Mouse (Mus musculus): ENCODE data around the gene Sgpp1.
"Not testable (repeated sequence)": the region's sequence is repeated elsewhere in the genome, so short reads cannot be mapped to it uniquely, and the experiment has no call there.

Gene Sgpp1

GRCm38 (mm10) chr12:75698692-75699091 is 36.8 kb downstream of the Sgpp1 start:
- in situ Hi-C loops (cut with MseI, MboI) = no loop called here

DNA sequence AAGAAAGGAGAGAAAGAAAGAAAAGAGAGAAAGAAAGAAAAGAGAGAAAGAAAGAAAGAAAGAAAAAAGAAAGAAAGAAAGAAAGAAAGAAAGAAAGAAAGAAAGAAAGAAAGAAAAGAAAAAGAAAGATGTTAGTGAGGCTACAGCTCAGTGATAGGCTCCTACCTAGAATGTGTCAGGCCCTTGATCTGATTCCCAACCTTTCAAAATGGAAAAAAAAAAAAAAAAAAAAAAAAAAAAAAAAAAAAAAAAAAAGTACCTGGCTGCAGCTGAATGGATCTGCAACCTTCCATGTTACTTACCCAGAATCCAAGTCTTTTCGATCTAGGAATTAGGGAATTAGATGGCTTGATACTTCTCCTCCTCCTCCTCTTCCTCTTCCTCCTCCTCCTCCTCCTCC is 39.7 kb downstream of the Sgpp1 start:
- in situ Hi-C loops (cut with MseI, MboI) = not testable (repeated sequence)

GRCm38 (mm10) chr12:75689003-75689402 is 46.5 kb downstream of the Sgpp1 start:
- in situ Hi-C loops (cut with MseI, MboI) = no loop called here

GRCm38 (mm10) chr12:75687314-75687713 is 48.2 kb downstream of the Sgpp1 start:
- in situ Hi-C loops (cut with MseI, MboI) = no loop called here

DNA sequence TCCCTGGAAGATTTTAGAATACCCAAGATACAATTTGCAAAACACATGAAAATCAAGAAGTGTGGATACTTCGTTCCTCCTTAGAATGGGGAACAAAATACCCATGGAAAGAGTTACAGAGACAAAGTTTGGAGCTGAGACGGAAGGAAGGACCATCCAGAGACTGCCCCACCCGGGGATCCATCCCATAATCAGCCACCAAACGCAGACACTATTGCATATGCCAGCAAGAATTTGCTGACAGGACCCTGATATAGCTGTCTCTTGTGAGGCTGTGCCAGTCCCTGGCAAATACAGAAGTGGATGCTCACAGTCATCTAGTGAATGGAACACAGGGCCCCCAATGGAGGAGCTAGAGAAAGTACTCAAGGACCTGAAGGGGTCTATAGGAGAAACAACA is 51.5 kb downstream of the Sgpp1 start:
- in situ Hi-C loops (cut with MseI, MboI) = not testable (repeated sequence)

GRCm38 (mm10) chr12:75683598-75683997 is 51.9 kb downstream of the Sgpp1 start:
- in situ Hi-C loops (cut with MseI, MboI) = no loop called here

- in situ Hi-C loops (cut with MseI, MboI) = no loop called here
Observed at GRCm38 (mm10) chr12:75682842-75683241, 52.7 kb downstream of the Sgpp1 start.

DNA sequence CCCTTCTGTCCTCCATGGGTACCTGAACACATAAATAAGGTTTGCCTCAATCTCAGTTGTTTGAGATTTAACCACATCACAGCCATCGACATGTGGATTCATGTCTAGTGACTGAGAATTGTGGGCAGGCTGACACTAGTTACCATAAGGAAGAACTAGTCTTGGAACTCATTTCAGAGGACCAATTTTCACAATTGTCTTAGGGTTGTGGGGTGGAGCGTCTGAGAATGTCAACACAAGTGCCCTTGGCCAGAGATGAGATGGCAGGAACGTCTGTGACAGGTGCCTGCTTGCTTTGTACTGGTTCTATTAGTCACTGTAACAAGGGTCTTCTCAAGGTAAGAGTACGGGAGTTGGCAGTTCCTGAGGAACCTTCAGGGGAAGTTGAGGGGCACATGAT is 54.4 kb downstream of the Sgpp1 start:
- in situ Hi-C loops (cut with MseI, MboI) = no loop called here

GRCm38 (mm10) chr12:75678393-75678792 is 57.1 kb downstream of the Sgpp1 start:
- in situ Hi-C loops (cut with MseI, MboI) = loop anchor here in 1 of 2 experiments (10.0 kb wide), 1 partner anchor 86 kb away; no protein-coding TSS in a partner anchor

DNA sequence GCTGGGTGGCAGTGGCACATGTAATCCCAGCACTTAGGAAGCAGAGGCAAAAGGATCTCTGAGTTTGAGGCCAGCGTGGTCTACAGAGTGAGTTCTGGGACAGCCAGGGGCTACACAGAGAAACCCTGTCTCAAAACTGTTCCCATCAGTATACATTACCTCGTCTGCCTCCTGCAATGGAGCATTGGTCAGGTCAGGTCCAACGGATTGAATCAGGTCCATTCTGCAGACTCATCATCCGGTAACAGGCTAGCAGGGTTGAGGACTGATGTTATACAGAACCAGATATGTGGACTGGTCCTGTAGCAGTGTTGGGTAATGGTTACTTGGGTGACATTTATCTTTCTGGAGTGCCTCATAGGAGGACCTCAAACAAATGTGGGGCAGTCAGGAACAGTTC is 62.9 kb downstream of the Sgpp1 start:
- in situ Hi-C loops (cut with MseI, MboI) = loop anchor here in 1 of 2 experiments (10.0 kb wide), 1 partner anchor 92 kb away; no protein-coding TSS in a partner anchor

- in situ Hi-C loops (cut with MseI, MboI) = loop anchor here in 1 of 2 experiments (10.0 kb wide), 1 partner anchor 93 kb away; no protein-coding TSS in a partner anchor
Observed at GRCm38 (mm10) chr12:75671759-75672315, 63.7 kb downstream of the Sgpp1 start.

- in situ Hi-C loops (cut with MseI, MboI) = loop anchor here in 1 of 2 experiments (10.0 kb wide), 1 partner anchor 94 kb away; no protein-coding TSS in a partner anchor
Observed at GRCm38 (mm10) chr12:75670611-75671010, 64.9 kb downstream of the Sgpp1 start.

GRCm38 (mm10) chr12:75669258-75670106 is 66.0 kb downstream of the Sgpp1 start, which contains the start of gene Wdr89:
TSS of gene Wdr89 (minus strand) at chr12:75669537.
- in situ Hi-C loops (cut with MseI, MboI) = loop anchor here in 1 of 2 experiments (10.0 kb wide), 1 partner anchor 95 kb away; no protein-coding TSS in a partner anchor

DNA sequence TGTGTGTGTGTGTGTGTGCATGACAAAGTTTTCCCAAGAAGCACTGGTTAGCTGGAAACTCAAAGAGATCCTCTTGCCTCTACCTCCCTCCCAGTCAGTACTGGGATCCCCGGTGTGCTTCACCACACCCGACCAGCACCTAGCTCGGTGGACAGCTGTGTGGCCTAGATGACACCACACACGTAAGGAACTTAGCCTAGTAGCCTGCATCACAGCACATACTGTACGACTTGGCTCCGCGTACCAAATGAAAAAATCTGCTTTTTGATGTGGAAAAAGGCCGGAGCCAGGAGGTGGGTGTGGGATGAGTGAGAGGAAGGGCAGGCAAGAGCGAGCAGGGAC is 66.6 kb downstream of the Sgpp1 start:
- in situ Hi-C loops (cut with MseI, MboI) = no loop called here

DNA sequence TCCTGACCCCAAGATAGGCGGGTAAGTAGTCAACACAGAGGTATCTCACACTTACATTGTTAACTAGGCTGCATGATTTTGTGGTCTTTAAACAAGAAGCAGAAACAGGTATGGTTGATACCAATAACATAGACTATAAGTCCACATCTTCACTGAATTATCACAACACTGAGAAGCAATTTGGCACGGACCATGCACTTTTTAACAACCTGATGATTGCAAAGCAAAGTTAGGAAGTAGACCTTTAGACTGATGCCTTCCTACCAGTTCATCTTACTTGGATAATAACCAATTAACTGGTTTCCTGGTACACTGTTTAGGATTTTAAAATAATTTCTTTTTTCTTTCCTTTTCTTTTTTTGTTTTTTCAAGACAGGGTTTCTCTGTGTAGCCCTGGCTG is 67.3 kb downstream of the Sgpp1 start:
- in situ Hi-C loops (cut with MseI, MboI) = no loop called here

- in situ Hi-C loops (cut with MseI, MboI) = no loop called here
Observed at GRCm38 (mm10) chr12:75666939-75667338, 68.6 kb downstream of the Sgpp1 start.

GRCm38 (mm10) chr12:75664516-75664810 is 71.1 kb downstream of the Sgpp1 start:
- in situ Hi-C loops (cut with MseI, MboI) = no loop called here

Data from mouse trophoblast stem cell (cell line).